Mouse (Mus musculus) CD8-positive naive resting alpha-beta T cell, adult 2 months (primary cell): ENCODE measurements at regions not wholly inside any gene's neighbourhood (a gene's known extent, or its start where the extent isn't known, plus 50 kb on each side); places are given as distances from the start of the nearest gene placed in this dataset.

Source experiments
- DNase-seq, 2 experiments: peaks; one replicate each; pipeline ENCODE4 v3.0.0; 2022; ENCODE audit warnings: low read depth in 2 of 2, low spot score in 2 of 2

GRCm38 (mm10) chr5:146636859-146637258 lies 51.8 kb upstream of the Gpr12 start:
- DNase-seq = no peak
